In the genomic region with DNA sequence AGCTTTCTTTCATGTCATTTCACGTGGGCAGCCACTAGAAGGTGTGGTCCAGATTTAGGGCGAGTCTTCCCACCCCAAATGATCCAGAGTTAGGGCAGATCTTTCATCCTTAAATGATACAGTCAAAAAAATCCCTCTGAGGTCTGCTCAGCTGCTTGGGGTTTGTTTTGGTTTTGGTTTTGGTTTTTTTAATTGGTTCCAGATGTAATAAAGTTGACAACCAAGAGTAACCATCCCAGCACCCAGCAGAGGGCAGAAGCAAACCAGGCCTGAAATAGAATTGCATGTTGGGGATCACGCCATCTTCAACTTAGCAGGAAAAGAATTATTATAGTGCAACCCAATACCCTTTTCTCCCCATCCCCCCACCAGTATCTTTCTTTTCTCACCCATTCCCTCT, we compare ENCODE assay signal across 9 mouse cellular contexts. TPM values are rescaled to one million over a fixed set of nuclear protein-coding genes. Genes with fewer than 3 reads are reported as not detected.
DNase-seq lines count a peak whose midpoint lies in the region; ATAC-seq and TF ChIP-seq lines count a peak whose summit lies in the region.
"Had no signal": no experiment of that assay in that cellular context is flagged by ENCODE, and none has a peak within 500 bp of the region (broad histone marks: within the 10 kb centered on the region; RNA-seq: fewer than 3 reads in every experiment).

No protein-coding gene starts in this region.

- peak; percentile 67 for TF ChIP-seq RAD21 in MEL (IDR thresholded peaks at IDR 0.05; ENCODE audit: low read depth, low read length)

- no peak overlapping the region for H3K4me2 ChIP-seq in liver, embryonic 14.5 days (ENCODE audit: low read depth)
- H3K4me2 ChIP-seq in lung, embryonic 14.5 days: no peak overlapping the region
- H3K4me2 ChIP-seq in forebrain, embryonic 13.5 days: no peak overlapping the region
- H3K4me2 ChIP-seq: liver, embryonic 15.5 days had no signal

- no peak for DNase-seq in liver, embryonic 14.5 days (ENCODE audit: low read depth in 3 of 3, low spot score in 3 of 3)
- no peak for DNase-seq in liver
- peak; percentile 48 for DNase-seq in MEL (ENCODE audit: low read depth, low spot score)
- DNase-seq in brain, embryonic 14.5 days (ENCODE audit: low read depth): peak; percentile 24
- peak; percentile 66 to 80 for DNase-seq in heart, adult 9 months (ENCODE audit: low spot score in 2 of 2)
- peak; percentile 68 for DNase-seq in lung, embryonic 14.5 days
- peak; percentile 69 for DNase-seq in thymus, postnatal 0 days (ENCODE audit: low spot score)

- TF ChIP-seq POLR2A in MEL (IDR thresholded peaks at IDR 0.05; ENCODE audit: control insufficient read depth in 1 of 2, insufficient read depth in 1 of 2, low read depth in 1 of 2, low read length in 2 of 2, poor library complexity in 1 of 2): no peak
- TF ChIP-seq POLR2A in brain, embryonic 14.5 days (IDR thresholded peaks at IDR 0.05; ENCODE audit: borderline replicate concordance, extremely low read depth, insufficient read depth, insufficient read length, poor library complexity, severe bottlenecking): no peak

- no peak overlapping the region for H3K4me3 ChIP-seq in liver, embryonic 14.5 days (ENCODE audit: insufficient read depth in 1 of 2, low read depth in 2 of 2, low read length in 2 of 2)
- no peak overlapping the region; a peak in 1 of 4 replicates for H3K4me3 ChIP-seq in MEL (ENCODE audit: control insufficient read depth in 1 of 2, insufficient read depth in 1 of 2, low read depth in 2 of 2, low read length in 2 of 2)
- no peak overlapping the region for H3K4me3 ChIP-seq in lung, embryonic 14.5 days (ENCODE audit: low read depth, low read length)
- no peak overlapping the region for H3K4me3 ChIP-seq in forebrain, embryonic 13.5 days
- H3K4me3 ChIP-seq: liver, embryonic 15.5 days had no signal

- 41% methylated on average over 3 of the region's 3 CpGs for WGBS in liver, embryonic 14.5 days (ENCODE audit: insufficient replicate concordance)
- 24% methylated on average over 3 of the region's 3 CpGs for WGBS in lung, embryonic 14.5 days
- WGBS in forebrain, embryonic 13.5 days: 71% methylated on average over 3 of the region's 3 CpGs

- no peaks in the 10 kb centered on the region for H3K4me1 ChIP-seq in liver, embryonic 14.5 days (replicated peaks; ENCODE audit: control insufficient read depth in 2 of 2, insufficient read depth in 2 of 2, low read length in 1 of 2)
- peaks cover 0 to 3% of the 10 kb centered on the region in 2 experiments; a peak in 3 of 4 replicates for H3K4me1 ChIP-seq in MEL (ENCODE audit: control insufficient read depth in 1 of 2, insufficient read depth in 2 of 2, low read length in 2 of 2)
- no peaks in the 10 kb centered on the region for H3K4me1 ChIP-seq in lung, embryonic 14.5 days (ENCODE audit: insufficient read depth)
- no peaks in the 10 kb centered on the region for H3K4me1 ChIP-seq in forebrain, embryonic 13.5 days
- H3K4me1 ChIP-seq: liver, embryonic 15.5 days had no signal

- no peak for ATAC-seq in liver, embryonic 14.5 days (ENCODE audit: insufficient read depth)
- no peak for ATAC-seq in lung, embryonic 14.5 days (ENCODE audit: insufficient read depth)
- ATAC-seq in forebrain, embryonic 13.5 days: no peak

- H3K36me3 ChIP-seq in liver, embryonic 14.5 days (replicated peaks; ENCODE audit: control insufficient read depth, insufficient read depth, low read depth): no peaks in the 10 kb centered on the region
- peaks cover 0 to 8% of the 10 kb centered on the region in 2 experiments; a peak in 2 of 4 replicates for H3K36me3 ChIP-seq in MEL (ENCODE audit: control insufficient read depth in 1 of 2, insufficient read depth in 2 of 2, low read length in 2 of 2)
- 0 out of 2 replicates have a peak, but pooled peaks cover 4% of the 10 kb centered on the region for H3K36me3 ChIP-seq in lung, embryonic 14.5 days (ENCODE audit: insufficient read depth)
- no peaks in the 10 kb centered on the region for H3K36me3 ChIP-seq in forebrain, embryonic 13.5 days (ENCODE audit: poor library complexity, severe bottlenecking)
- H3K36me3 ChIP-seq: liver, embryonic 15.5 days had no signal

- H3K27me3 ChIP-seq in liver, embryonic 14.5 days (ENCODE audit: control insufficient read depth, insufficient read depth, low read length): no peaks in the 10 kb centered on the region
- no peaks in the 10 kb centered on the region for H3K27me3 ChIP-seq in MEL (ENCODE audit: control insufficient read depth in 1 of 2, insufficient read depth in 2 of 2, low read length in 2 of 2)
- H3K27me3 ChIP-seq in lung, embryonic 14.5 days (ENCODE audit: insufficient read depth, low read length): no peaks in the 10 kb centered on the region
- no peaks in the 10 kb centered on the region for H3K27me3 ChIP-seq in forebrain, embryonic 13.5 days
- H3K27me3 ChIP-seq: liver, embryonic 15.5 days had no signal

- no peaks in the 10 kb centered on the region for H3K79me2 ChIP-seq in MEL (ENCODE audit: control insufficient read depth, insufficient read depth, low read length, poor library complexity)

- H3K9ac ChIP-seq in liver, embryonic 14.5 days (replicated peaks): no peak overlapping the region
- no peak overlapping the region for H3K9ac ChIP-seq in MEL (ENCODE audit: control insufficient read depth, low read depth, low read length, poor library complexity, severe bottlenecking)
- no peak overlapping the region for H3K9ac ChIP-seq in lung, embryonic 14.5 days
- H3K9ac ChIP-seq in forebrain, embryonic 13.5 days: no peak overlapping the region
- H3K9ac ChIP-seq: liver, embryonic 15.5 days had no signal

- TF ChIP-seq EP300 in liver, embryonic 14.5 days (IDR thresholded peaks at IDR 0.05; ENCODE audit: low read depth): no peak
- no peak for TF ChIP-seq EP300 in MEL (IDR thresholded peaks at IDR 0.05; ENCODE audit: low read depth in 1 of 2, low read length in 2 of 2)

- H3K27ac ChIP-seq in liver, embryonic 14.5 days: no peak overlapping the region
- H3K27ac ChIP-seq in MEL (ENCODE audit: control insufficient read depth, low read depth, low read length): no peak overlapping the region
- no peak overlapping the region for H3K27ac ChIP-seq in lung, embryonic 14.5 days (ENCODE audit: low read depth)
- no peak overlapping the region for H3K27ac ChIP-seq in forebrain, embryonic 13.5 days
- H3K27ac ChIP-seq: liver, embryonic 15.5 days had no signal

- no peaks in the 10 kb centered on the region for H3K9me3 ChIP-seq in liver, embryonic 14.5 days (ENCODE audit: control insufficient read depth, low read length)
- H3K9me3 ChIP-seq in MEL (replicated peaks; ENCODE audit: insufficient read depth, low read length): no peaks in the 10 kb centered on the region
- no peaks in the 10 kb centered on the region for H3K9me3 ChIP-seq in lung, embryonic 14.5 days (ENCODE audit: low read depth, low read length)
- no peaks in the 10 kb centered on the region for H3K9me3 ChIP-seq in forebrain, embryonic 13.5 days (replicated peaks)
- H3K9me3 ChIP-seq: liver, embryonic 15.5 days had no signal

- TF ChIP-seq CTCF in liver, embryonic 14.5 days (IDR thresholded peaks at IDR 0.05; ENCODE audit: low read depth): peak; percentile 32; the same call in 1 of the 2 replicates
- peak; percentile 20 to 59 (median 56); a peak in 5 of 6 replicates for TF ChIP-seq CTCF in MEL (IDR thresholded peaks at IDR 0.05 in 2 of 3, conservative IDR thresholded peaks at IDR 0.05 in 1 of 3; ENCODE audit: control insufficient read depth in 1 of 3, insufficient read depth in 1 of 3, low read depth in 2 of 3, low read length in 3 of 3, poor library complexity in 1 of 3, severe bottlenecking in 1 of 3)
- TF ChIP-seq CTCF in brain, embryonic 14.5 days (IDR thresholded peaks at IDR 0.05; ENCODE audit: borderline replicate concordance, extremely low read depth, insufficient read depth, insufficient read length): peak; percentile 48; the same call in 1 of the 2 replicates
- peak; percentile 59 for TF ChIP-seq CTCF in lung, embryonic 14.5 days (IDR thresholded peaks at IDR 0.05; ENCODE audit: low read depth)

TF ChIP-seq in MEL, 35 proteins besides CTCF, POLR2A, EP300 and RAD21:
- TF ChIP-seq ZC3H11A (IDR thresholded peaks at IDR 0.05; ENCODE audit: low read depth, low read length) (peak; percentile 35), TAL1 (IDR thresholded peaks at IDR 0.05; ENCODE audit: low read length) (no peak), SMC3 (IDR thresholded peaks at IDR 0.05; ENCODE audit: low read depth, low read length) (peak; percentile 61)

RNA-seq across cellular contexts. Expression of a gene that starts 22.0 kb away (rescaled TPM):
- polyA plus RNA-seq in liver, embryonic 14.5 days (2012; rRNA removed): 0.65 TPM in 2 replicates
- polyA plus RNA-seq in liver, embryonic 14.5 days (2014; fragmentation: Nextera tagmentation; extraction: Ambion mirVana): 1.3 and 1.4 TPM in 2 replicates
- 2.0 and 2.5 TPM in 2 replicates for total RNA-seq in MEL (2012; rRNA removed)
- polyA plus RNA-seq in MEL (2012; ENCODE audit: insufficient read depth in 1 of 2, insufficient read length in 2 of 2, low read depth in 1 of 2, low replicate concordance in 2 of 2, missing spikeins in 1 of 2): 1 to 10 TPM in 1 of 2 experiments, not detected in 1; 1.5 TPM
- 7.5 and 8.5 TPM in 2 replicates for polyA plus RNA-seq in brain, embryonic 14.5 days (2012; rRNA removed)
- 13.4 and 13.6 TPM in 2 replicates for polyA plus RNA-seq in lung, embryonic 14.5 days (2014; fragmentation: Nextera tagmentation; extraction: Ambion mirVana)
- 4.4 and 5.7 TPM in 2 replicates for polyA plus RNA-seq in thymus, postnatal 0 days (2015; fragmentation: Nextera tagmentation; extraction: Ambion mirVana)
- polyA plus RNA-seq in forebrain, embryonic 13.5 days (2015; fragmentation: Nextera tagmentation; extraction: Ambion mirVana): 6.8 and 8.8 TPM in 2 replicates

RNA-seq across cellular contexts. Expression of a gene that starts 60.0 kb away (rescaled TPM):
- 6.7 and 14.4 TPM in 2 replicates for polyA plus RNA-seq in liver, embryonic 14.5 days (2012; rRNA removed)
- polyA plus RNA-seq in liver, embryonic 14.5 days (2014; fragmentation: Nextera tagmentation; extraction: Ambion mirVana): 38.2 and 42.1 TPM in 2 replicates
- 94.4 and 99.1 TPM in 2 replicates for total RNA-seq in MEL (2012; rRNA removed)
- 100 to 1,000 TPM in 1 of 2 experiments, 10 to 100 TPM in 1; 82.7 to 420 TPM for polyA plus RNA-seq in MEL (2012; ENCODE audit: insufficient read depth in 1 of 2, insufficient read length in 2 of 2, low read depth in 1 of 2, low replicate concordance in 2 of 2, missing spikeins in 1 of 2)
- 18.5 and 19.0 TPM in 2 replicates for polyA plus RNA-seq in brain, embryonic 14.5 days (2012; rRNA removed)
- polyA plus RNA-seq in lung, embryonic 14.5 days (2014; fragmentation: Nextera tagmentation; extraction: Ambion mirVana): 48.6 and 52.6 TPM in 2 replicates
- 111 and 132 TPM in 2 replicates for polyA plus RNA-seq in thymus, postnatal 0 days (2015; fragmentation: Nextera tagmentation; extraction: Ambion mirVana)
- polyA plus RNA-seq in forebrain, embryonic 13.5 days (2015; fragmentation: Nextera tagmentation; extraction: Ambion mirVana): 50.8 and 54.0 TPM in 2 replicates

Comparison
In these comparisons a context has a peak if more than half of its experiments do, and no peak if none do; other contexts are left out.
1. DNase-seq: peak in MEL (single experiment), brain, embryonic 14.5 days (single experiment), heart, adult 9 months (2 of 2), lung, embryonic 14.5 days (single experiment) and thymus, postnatal 0 days (single experiment); none in liver, embryonic 14.5 days (0 of 3) and liver (single experiment).
2. Peak in every context shown above with its lines, with median percentiles within 50 percentile points of each other: CTCF ChIP-seq.